Mouse (Mus musculus): ENCODE measurements around the gene Shisa2.
A peak's percentile ranks its signal among the peaks of the same experiment; 100 is the strongest.
"Not testable (repeated sequence)": the region's sequence is repeated elsewhere in the genome, so short reads cannot be mapped to it uniquely, and the experiment has no call there.

Gene Shisa2

DNA sequence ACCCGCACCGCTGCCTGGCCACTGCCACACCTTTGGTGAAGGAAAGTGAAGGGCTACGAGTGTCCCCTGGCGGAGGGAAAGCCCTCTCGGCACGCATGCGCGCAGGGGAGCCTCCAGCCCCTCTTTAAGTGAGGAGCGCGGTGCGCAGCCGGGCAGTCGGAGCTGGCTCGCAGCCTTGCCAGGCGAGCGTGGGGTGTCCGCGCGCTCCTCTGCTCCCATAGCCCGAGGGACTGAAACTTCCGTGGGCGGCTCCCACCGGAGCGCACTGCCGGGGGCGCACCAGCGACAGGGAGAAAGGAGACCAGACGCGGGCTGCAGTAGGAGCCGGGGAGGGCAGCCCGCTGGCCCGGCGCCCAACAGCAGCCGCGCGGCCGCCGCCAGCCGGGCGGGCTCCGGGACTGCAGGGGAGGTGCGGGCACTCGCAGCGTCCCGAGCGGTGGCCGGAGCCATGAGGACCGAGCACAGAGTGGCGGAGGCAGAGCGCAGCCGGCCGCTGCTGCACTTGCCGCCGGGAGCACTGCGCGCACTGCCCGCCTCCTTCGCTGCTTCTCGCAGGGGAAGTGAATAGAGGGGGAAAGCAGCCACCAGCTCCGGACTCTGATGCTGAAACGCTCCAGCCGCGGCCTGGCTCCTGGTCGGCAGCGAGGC, at the start of gene Shisa2:
Gene Shisa2 (plus strand): TSS at position 151 of the 648 bp plus-strand sequence.
- DNase-seq = peak; percentile 76

DNA sequence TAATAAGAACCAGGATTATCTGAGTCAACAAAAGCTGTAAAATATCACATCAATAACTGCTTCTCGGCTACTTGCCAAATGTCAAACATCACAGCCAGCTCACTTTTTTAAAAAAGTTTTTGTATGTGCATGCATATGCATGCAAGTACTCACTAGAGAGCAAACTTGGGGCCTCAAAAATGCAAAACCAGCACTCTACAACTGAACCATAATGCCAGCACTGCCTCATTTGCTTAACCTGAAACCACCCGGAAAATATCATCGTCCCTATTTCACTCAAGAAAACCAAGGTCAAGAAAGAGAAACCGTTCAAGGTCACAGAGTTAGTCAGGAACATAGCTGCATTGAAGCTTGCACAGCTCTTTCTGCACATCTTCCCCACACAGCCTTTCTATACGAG, 48.7 kb upstream of the Shisa2 start:
- DNase-seq = no peak

- peak; percentile 36 for DNase-seq
Measured at GRCm38 (mm10) chr14:59590614-59591013, 34.5 kb upstream of the Shisa2 start.

DNA sequence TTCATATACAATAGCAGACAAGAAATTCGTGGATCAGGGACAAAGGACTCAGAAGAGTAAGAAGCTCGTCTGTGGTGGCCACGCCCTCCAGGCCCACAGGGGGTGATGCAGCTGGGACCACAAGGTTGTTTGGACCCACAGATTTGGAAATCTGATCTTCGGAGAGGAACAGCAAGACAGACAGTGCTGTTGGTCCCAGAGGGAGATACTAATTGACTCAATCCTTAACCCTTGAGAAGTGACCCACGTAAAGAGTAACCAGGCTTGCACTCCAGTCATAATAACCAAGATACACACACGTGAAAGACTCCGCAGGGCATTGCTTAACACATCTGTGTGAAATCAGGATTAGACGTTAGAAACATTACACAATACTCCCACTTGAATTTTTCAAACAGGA, 33.2 kb upstream of the Shisa2 start:
- DNase-seq = no peak

DNA sequence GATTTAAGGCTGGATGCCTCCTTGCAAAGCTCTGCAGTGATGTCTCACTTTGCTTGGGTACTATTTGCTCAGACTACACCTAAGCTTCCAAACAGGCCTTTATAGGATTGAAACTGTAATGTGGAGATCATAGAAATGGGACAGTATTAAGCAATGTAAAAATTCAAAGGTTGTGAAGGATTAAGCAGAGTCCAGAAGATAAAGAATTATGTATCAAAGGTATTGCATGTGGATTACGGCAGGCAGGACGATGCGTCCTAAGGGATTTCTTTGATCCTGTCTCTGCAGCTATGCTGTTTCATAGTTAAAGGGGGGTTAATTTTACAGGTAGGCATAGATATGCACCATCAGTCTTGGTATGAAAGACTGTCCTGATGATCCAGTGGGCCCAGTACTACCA, 32.5 kb upstream of the Shisa2 start:
- no peak for DNase-seq

DNA sequence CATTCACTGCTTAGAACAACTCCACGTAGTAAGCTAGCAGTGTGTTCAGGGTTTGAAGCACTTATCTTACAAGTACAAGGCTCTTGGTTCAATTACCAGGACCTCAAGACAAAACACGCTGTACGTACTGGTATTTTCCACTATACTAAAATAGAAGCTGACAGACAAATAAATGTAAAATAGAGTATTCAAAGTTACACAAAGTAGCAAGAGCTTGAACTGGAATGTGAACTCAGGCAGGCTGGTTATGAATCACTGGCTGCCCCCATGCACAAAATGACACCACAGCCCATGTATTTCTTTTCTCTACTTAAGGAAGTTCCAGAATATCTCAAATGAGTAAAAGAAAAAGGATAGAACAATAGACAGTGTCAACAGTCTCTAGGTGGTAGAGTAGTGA, 30.1 kb upstream of the Shisa2 start:
- no peak for DNase-seq

DNA sequence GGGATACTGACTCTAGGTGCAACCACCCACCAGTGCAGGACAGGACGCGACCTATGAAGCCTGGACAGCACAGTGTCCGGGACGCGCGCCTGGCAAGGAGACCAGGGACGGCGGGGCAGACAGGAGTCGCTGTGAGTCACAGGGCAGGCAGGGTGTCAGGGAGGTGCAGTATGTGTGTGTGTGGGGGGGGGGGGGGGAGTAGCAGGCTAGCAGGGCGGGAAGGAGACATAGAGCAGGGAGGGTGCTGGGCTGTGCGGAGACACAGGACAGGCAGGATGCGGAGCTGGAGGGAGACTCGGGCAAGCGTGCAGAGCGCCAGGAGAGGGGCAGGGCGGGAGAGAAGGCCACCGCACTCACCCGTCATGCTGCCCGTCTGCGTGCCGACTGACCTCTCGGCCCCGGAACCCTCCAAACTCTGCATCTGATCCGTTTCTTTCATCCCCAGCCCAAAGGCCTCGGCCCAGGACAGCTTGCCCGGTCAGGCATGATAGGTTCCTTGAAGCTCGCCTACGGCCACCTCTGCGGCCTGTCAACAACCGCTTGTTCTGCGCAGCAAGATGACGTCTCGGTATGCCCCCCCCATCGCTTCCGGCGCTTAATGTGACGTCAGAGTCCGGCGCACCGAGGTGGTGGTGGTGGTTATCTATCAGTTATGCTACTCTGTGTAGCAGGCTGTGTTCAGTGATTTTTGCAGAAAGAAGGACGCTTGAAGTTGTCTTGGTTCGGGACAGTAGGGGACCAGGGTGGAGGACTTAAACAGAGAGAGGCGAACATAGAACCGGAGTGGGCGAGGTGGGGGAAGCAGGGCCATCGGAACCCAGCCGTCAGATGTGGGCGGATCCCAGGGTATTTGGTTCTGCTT, 27.5 kb upstream of the Shisa2 start, which contains the start of gene Cdadc1:
Gene Cdadc1 (minus strand): TSS at position 562 of the 862 bp plus-strand sequence.
- peak; percentile 97 for DNase-seq

- DNase-seq = no peak
Measured at GRCm38 (mm10) chr14:59598260-59598627, 26.9 kb upstream of the Shisa2 start.

DNA sequence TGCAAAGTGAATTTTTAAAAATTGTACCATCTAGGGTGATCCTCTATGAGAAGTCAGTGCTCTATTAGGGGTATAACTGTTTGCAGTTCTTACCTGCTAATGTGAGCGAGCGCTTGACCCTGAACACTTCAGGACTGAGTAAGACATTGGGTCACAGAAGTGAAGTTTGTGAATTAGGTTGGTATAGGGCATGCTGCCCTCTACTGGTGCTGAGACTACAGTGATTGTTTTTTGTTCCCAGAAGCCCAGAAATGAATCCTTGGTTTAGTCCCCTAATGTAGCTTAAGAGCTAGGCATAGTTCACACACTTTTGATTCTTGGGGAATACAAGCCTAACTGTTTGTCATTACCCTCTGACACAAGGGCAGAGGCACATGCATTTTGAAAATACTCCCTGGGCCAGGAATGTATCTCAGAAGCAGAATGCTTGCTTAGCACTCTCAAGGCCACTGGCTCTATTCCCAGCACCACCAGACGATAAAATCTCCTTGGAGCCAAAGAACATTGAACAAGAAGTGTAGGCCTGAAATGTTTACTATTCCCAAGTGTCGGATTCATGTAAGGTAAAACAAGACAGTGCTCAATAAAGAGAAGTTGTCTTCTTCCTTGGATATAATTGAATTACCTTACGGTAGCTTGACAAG, 21.0 kb upstream of the Shisa2 start:
- peak; percentile 33 for DNase-seq

GRCm38 (mm10) chr14:59605671-59606353, 19.3 kb upstream of the Shisa2 start:
- peak; percentile 84 for DNase-seq

DNA sequence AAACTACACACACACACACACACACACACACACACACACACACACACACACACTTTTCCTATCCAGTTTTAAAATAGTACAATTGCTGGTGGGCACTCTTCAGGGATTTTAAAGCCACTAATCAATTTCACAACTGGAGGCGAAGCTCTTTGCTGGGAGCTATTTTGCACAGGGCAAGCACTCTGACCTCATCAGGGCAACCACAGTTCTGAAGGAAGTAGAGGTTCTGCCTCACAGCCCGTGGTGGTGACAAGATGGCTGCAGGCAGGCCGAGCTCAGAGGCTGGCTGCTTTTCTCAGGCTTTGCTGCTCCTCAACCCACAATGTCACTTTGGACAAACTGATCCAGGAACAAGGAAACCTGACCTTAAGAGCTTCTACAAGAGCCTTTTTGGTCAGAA, 18.1 kb upstream of the Shisa2 start:
- DNase-seq = no peak

- DNase-seq = peak; percentile 79
Measured at GRCm38 (mm10) chr14:59612920-59613625, 12.0 kb upstream of the Shisa2 start.

- DNase-seq = not testable (repeated sequence)
Measured at GRCm38 (mm10) chr14:59614149-59614548, 11.0 kb upstream of the Shisa2 start.

GRCm38 (mm10) chr14:59616802-59617201, 8.3 kb upstream of the Shisa2 start:
- no peak for DNase-seq

DNA sequence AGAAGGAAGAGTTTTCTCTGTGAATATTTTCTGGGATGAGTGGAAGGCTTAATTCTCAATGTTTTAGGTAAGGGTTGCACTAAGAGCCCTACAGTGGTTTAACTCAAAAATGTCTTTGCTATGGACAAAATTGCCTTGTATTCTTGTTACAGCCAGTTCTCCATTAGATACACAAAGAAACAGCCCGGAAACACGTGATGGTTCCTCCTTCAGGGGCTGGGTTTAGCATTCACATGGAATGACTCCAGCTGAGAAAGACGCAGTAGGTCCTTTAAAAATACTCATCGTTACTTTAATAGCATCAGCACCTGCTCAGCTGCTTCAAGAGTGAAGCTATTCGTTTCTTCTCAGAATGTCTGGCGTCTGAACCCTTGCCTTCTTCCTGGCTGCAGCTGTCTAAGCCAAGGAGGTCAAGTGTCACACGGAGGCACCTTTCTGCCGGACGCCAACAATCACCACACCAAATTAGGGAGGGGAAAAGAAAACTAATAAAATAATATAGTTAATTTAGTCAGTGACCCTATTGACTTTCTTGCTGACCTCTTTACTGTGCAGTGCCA, 702 bp upstream of the Shisa2 start:
- no peak for DNase-seq

GRCm38 (mm10) chr14:59625806-59626364, 777 bp downstream of the Shisa2 start:
- no peak for DNase-seq

- peak; percentile 51 for DNase-seq
Measured at GRCm38 (mm10) chr14:59626711-59627110, 1.6 kb downstream of the Shisa2 start.

DNA sequence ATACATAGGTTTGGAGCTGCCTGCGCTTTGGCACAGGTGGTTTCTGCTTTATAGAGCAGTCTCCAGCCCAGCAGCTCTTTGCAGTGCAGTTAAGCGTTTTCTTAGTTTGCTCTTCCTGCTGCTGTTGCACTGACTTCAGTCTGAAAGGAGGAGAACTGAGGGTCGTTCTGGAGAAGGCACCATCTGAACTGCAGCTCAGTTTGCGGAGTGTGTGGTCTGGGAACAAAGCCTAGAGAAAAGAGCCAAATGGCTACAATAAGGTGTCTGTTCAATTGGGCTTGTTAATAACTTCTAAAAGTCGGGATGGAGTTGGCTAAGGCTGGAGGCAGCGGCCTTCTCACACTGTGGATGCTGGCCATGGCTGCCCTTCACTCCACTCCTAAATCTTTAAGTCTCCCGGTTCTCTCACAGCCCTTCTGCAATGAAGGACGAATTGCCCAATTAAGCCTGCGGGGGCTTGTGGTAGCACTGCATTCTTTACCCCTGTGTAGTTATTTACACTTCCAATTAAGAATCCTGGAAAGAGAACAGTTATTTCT, 2.1 kb downstream of the Shisa2 start:
- DNase-seq = no peak

DNA sequence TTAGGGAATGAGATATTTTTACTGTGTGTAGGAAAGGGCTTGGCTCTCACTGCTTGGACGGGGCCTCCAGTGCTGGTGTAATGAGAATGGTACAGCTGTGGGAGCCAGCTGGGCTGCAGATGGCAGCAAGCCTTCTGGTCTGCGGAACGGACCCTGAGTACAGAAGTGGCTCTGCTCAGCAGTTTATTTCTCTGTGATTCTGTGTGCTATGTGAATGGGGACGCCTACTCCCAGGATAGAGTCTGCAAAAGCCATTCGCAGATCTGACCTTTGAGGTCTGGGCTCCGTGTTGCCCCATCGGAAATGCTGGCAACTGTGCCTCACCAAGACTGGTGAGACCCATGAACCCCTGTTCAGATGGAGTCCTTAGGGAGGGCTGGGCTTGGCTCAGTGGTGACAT, 2.7 kb downstream of the Shisa2 start:
- peak; percentile 28 for DNase-seq

DNA sequence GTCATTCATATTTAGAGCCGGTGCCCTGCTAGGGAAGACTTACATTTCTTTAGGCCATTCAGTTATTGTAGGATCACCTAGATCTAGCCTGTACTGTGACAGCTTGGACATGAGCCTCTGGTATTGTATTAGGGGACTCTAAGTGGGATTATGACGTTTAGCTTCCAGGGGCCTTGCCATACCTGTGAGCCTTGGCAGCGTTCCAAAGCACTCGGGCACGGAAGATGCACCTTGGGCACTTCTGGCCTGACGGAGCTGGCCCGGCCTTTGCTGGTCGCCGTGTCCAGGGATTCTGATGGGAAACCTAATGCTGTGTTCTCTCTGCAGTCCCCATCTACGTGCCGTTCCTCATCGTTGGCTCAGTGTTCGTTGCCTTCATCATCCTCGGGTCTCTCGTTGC, 4.2 kb downstream of the Shisa2 start:
- no peak for DNase-seq

DNA sequence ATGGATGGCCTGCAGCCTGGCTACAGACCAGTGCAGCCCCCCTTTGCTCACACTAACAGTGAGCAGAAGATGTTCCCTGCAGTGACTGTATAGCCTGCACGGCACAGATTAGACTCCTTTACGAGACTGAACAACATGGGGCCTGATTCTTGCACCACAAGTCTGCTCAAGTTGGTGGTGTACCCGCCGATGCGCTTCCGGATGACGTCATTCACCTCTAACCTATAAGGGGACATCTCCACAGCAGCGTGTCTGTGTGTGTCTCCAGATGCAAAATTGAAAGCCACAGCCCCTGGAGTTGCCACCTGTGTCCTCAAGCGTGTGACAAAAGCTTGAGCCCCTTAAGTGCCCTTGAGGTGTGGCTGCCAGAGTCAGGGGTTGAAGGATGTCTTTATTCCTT, 5.0 kb downstream of the Shisa2 start:
- DNase-seq = no peak

GRCm38 (mm10) chr14:59632067-59632466, 7.0 kb downstream of the Shisa2 start:
- DNase-seq = no peak

Measured in lung, postnatal 14 days (tissue).